Mouse (Mus musculus): ENCODE results near the gene Psma3. TPM values are rescaled to one million over a fixed set of nuclear protein-coding genes. Genes with fewer than 3 reads are reported as not detected.

The Psma3 gene
- polyA plus RNA-seq, 1 experiment from 2014 or later = 555 TPM

DNA sequence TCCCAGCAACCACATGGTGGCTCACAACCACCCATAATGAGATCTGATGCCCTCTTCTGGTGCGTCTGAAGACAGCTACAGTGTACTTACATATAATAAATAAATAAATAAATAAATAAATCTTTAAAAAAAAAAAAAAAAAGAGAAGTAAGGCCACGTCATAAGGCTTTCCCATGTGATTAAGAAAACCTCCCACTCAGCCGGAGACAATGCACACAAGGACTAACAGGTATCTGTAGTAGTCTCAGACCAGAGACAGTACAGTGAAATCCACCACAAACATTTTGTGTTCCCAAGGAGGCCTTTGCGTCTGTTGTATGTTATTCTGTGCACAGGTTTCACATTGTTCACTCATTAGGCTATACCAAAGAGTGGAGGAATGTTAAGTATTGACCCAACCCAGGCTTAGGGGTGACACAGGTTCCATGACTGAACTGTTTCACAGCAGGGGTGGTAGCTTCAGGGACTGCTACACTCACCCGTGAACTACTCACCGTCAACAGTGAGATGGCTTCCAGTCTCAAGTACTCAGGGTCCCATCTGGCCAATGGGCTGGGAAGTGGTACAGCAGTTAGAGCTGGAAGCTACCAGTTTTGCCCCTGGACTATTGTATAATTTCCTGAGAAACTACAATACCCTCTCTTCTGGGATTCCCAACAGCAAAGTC lies 29.5 kb downstream of the Psma3 start:
- no peak for ATAC-seq (ENCODE audit: insufficient number of reproducible peaks, low FRiP score, low TSS enrichment, low read depth)
- H3K4me1 ChIP-seq = 0 out of 2 replicates have a peak, but pooled peaks cover 5% of the 10 kb centered on the region
- no peak overlapping the region for H3K27ac ChIP-seq (replicated peaks)
- no peak overlapping the region for H3K4me2 ChIP-seq (replicated peaks)
- H3K27me3 ChIP-seq = no peaks in the 10 kb centered on the region
- WGBS = 86% methylated on average over 5 of the region's 6 CpGs
- no peaks in the 10 kb centered on the region for H3K9me3 ChIP-seq (replicated peaks)
- H3K36me3 ChIP-seq = peaks cover 44% of the 10 kb centered on the region
- no peak overlapping the region for H3K9ac ChIP-seq
- no peak overlapping the region for H3K4me3 ChIP-seq (replicated peaks)

- H3K4me3 ChIP-seq (replicated peaks) = no peak overlapping the region
- no peak overlapping the region for H3K27ac ChIP-seq (replicated peaks)
- H3K9me3 ChIP-seq (replicated peaks) = no peaks in the 10 kb centered on the region
- ATAC-seq (ENCODE audit: insufficient number of reproducible peaks, low FRiP score, low TSS enrichment, low read depth) = no peak
- peaks cover 51% of the 10 kb centered on the region for H3K36me3 ChIP-seq
- H3K9ac ChIP-seq = no peak overlapping the region
- no peak overlapping the region for H3K4me2 ChIP-seq (replicated peaks)
- WGBS = 92% methylated on average over 6 of the region's 6 CpGs
- no peaks in the 10 kb centered on the region for H3K27me3 ChIP-seq
- H3K4me1 ChIP-seq = no peaks in the 10 kb centered on the region
Observed at GRCm38 (mm10) chr12:71006141-71006540, 31.7 kb downstream of the Psma3 start.

DNA sequence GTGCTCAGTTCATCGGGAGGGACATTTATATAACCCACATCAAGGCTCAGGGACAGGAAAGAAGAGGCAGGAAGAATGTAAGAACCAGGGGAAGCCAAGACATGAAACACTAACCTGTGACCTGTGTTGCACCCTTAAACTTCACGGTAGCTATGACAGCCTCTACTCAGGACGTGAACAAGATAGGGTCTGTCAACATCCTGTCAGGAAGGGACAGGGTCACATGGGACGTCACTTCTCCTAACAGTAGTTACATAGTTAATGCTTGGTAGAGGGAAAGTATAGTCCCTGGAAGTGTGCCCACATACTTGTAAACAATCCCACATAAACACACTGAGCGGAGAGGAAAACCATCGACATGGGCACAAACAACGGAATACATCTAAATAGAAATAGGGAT lies 32.5 kb downstream of the Psma3 start:
- WGBS = 81% methylated on average over 7 of the region's 7 CpGs
- Histone ChIP-seq H3K9ac (no peak overlapping the region), H3K9me3 (replicated peaks) (no peaks in the 10 kb centered on the region), H3K27ac (replicated peaks) (no peak overlapping the region), H3K36me3 (peaks cover 52% of the 10 kb centered on the region), H3K4me1 (peaks cover 3% of the 10 kb centered on the region; the same call in 1 of the 2 replicates), H3K27me3 (no peaks in the 10 kb centered on the region), H3K4me2 (replicated peaks) (no peak overlapping the region), H3K4me3 (replicated peaks) (no peak overlapping the region)
- no peak for ATAC-seq (ENCODE audit: insufficient number of reproducible peaks, low FRiP score, low TSS enrichment, low read depth)

GRCm38 (mm10) chr12:71009769-71010168 lies 35.3 kb downstream of the Psma3 start:
- H3K36me3 ChIP-seq = peaks cover 45% of the 10 kb centered on the region
- no peak overlapping the region for H3K4me2 ChIP-seq (replicated peaks)
- no peak overlapping the region for H3K9ac ChIP-seq
- no peaks in the 10 kb centered on the region for H3K9me3 ChIP-seq (replicated peaks)
- H3K27me3 ChIP-seq = no peaks in the 10 kb centered on the region
- no peak for ATAC-seq (ENCODE audit: insufficient number of reproducible peaks, low FRiP score, low TSS enrichment, low read depth)
- H3K4me1 ChIP-seq = peaks cover 20% of the 10 kb centered on the region
- WGBS = 47% methylated on average over 4 of the region's 4 CpGs
- H3K4me3 ChIP-seq (replicated peaks) = no peak overlapping the region
- H3K27ac ChIP-seq (replicated peaks) = no peak overlapping the region

DNA sequence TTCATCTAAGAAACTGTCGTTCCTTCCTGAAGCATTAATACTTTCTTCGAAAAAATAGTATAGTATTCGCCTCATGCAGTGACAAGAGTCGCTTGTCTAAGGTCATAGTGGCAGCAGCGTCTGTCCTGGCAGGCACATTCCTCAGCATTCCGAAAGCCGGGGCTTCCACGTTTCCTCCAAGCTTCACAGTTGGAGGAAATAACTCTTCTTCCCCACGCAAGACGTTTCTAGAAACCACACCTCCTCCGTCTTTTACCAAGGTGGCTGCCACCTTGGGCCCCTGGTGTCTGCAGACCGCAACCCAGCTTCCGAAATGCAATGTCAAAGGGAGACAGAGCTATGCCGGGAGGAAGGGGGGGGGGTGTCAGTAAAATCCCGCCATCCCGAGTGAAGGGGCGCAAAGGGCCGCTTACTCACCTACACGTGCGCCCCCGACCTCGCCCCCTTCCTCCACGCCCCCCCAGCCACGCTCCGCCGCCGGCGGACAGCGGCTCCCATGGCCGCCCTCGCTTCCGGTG lies 40.5 kb downstream of the Psma3 start:
- peaks cover 20% of the 10 kb centered on the region for H3K4me1 ChIP-seq
- no peaks in the 10 kb centered on the region for H3K27me3 ChIP-seq
- peak overlapping the region; percentile 100 for H3K4me3 ChIP-seq (replicated peaks)
- ATAC-seq (ENCODE audit: insufficient number of reproducible peaks, low FRiP score, low TSS enrichment, low read depth) = peak; percentile 52
- WGBS = under 1% methylated on average over 32 of the region's 32 CpGs
- H3K9me3 ChIP-seq (replicated peaks) = no peaks in the 10 kb centered on the region
- H3K9ac ChIP-seq = peak overlapping the region; percentile 54
- peaks cover 15% of the 10 kb centered on the region for H3K36me3 ChIP-seq
- H3K27ac ChIP-seq (replicated peaks) = peak overlapping the region; percentile 98
- peak overlapping the region; percentile 66 for H3K4me2 ChIP-seq (replicated peaks)

- peak within 1 kb of the TSS; percentile 91 for H3K9ac ChIP-seq
- H3K27ac ChIP-seq (replicated peaks) = peak within 1 kb of the TSS; percentile 98
- H3K36me3 ChIP-seq = peaks cover 15% of the 10 kb centered on the region; the same call in 1 of the 2 replicates
- no peaks in the 10 kb centered on the region for H3K27me3 ChIP-seq
- peak; percentile 99 for ATAC-seq (ENCODE audit: insufficient number of reproducible peaks, low FRiP score, low TSS enrichment, low read depth)
- no peaks in the 10 kb centered on the region for H3K9me3 ChIP-seq (replicated peaks)
- WGBS = 0% methylated on average over 61 of the region's 61 CpGs
- peak within 1 kb of the TSS; percentile 100 for H3K4me3 ChIP-seq (replicated peaks)
- H3K4me1 ChIP-seq = peaks cover 20% of the 10 kb centered on the region
- peak within 1 kb of the TSS; percentile 66 for H3K4me2 ChIP-seq (replicated peaks)
Observed at GRCm38 (mm10) chr12:71015363-71016210, 41.2 kb downstream of the Psma3 start, which contains the start of gene Arid4a. Gene Arid4a, plus strand, starts transcription at chr12:71015990.

- WGBS = under 1% methylated on average over 32 of the region's 33 CpGs
- H3K9ac ChIP-seq = peak overlapping the region; percentile 91
- peak overlapping the region; percentile 98 for H3K27ac ChIP-seq (replicated peaks)
- peak overlapping the region; percentile 100 for H3K4me3 ChIP-seq (replicated peaks)
- H3K4me1 ChIP-seq = peaks cover 20% of the 10 kb centered on the region
- peaks cover 21% of the 10 kb centered on the region for H3K36me3 ChIP-seq
- no peak for ATAC-seq (ENCODE audit: insufficient number of reproducible peaks, low FRiP score, low TSS enrichment, low read depth)
- H3K9me3 ChIP-seq (replicated peaks) = no peaks in the 10 kb centered on the region
- H3K27me3 ChIP-seq = no peaks in the 10 kb centered on the region
- H3K4me2 ChIP-seq (replicated peaks) = peak overlapping the region; percentile 60
Observed at GRCm38 (mm10) chr12:71016211-71016502, 41.7 kb downstream of the Psma3 start.

GRCm38 (mm10) chr12:71016503-71017241 lies 42.3 kb downstream of the Psma3 start:
- no peaks in the 10 kb centered on the region for H3K9me3 ChIP-seq (replicated peaks)
- H3K9ac ChIP-seq = peak overlapping the region; percentile 91
- H3K4me3 ChIP-seq (replicated peaks) = peak overlapping the region; percentile 100
- 1% methylated on average over 50 of the region's 82 CpGs for WGBS
- H3K4me1 ChIP-seq = peaks cover 20% of the 10 kb centered on the region
- peak overlapping the region; percentile 60 for H3K4me2 ChIP-seq (replicated peaks)
- H3K27me3 ChIP-seq = no peaks in the 10 kb centered on the region
- peaks cover 21% of the 10 kb centered on the region for H3K36me3 ChIP-seq
- peak; percentile 25 for ATAC-seq (ENCODE audit: insufficient number of reproducible peaks, low FRiP score, low TSS enrichment, low read depth)
- H3K27ac ChIP-seq (replicated peaks) = peak overlapping the region; percentile 98

DNA sequence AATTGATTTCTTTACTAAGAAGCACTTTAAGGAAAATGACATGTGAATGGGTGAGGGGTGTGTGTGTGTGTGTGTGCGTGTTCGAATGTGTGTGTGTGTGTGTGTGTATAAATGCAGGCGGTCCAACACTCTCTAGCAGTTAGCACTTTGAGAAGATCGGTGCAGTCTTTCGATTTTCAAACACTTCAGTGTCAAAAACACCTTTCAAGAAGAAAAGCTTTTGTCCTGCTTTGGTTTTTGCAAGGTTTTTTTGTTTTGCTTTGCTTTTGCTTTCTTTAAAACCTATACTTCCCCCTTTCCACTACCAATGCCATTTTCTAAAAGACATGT lies 42.8 kb downstream of the Psma3 start:
- 3% methylated on average over 5 of the region's 5 CpGs for WGBS
- no peak for ATAC-seq (ENCODE audit: insufficient number of reproducible peaks, low FRiP score, low TSS enrichment, low read depth)

DNA sequence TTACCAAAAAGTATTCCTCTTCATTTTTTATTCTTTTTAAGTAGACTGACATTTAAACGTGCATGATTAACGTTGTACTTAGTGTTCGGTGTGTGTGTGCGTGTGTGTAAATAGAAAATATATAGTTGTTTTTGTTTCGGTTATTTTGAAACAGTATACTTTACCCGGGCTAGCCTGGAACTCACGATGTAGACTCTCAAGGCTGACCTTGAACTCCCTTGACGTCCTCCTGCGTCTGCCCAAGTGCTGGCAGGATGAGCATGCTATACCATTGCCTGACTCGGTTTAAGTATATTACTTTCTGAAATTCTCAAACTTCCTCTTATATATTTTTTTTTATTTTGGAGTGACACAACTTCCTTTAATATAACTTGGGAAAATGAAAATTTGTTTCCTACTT lies 43.4 kb downstream of the Psma3 start:
- no peaks in the 10 kb centered on the region for H3K27me3 ChIP-seq
- no peak for ATAC-seq (ENCODE audit: insufficient number of reproducible peaks, low FRiP score, low TSS enrichment, low read depth)
- H3K36me3 ChIP-seq = peaks cover 20% of the 10 kb centered on the region
- H3K27ac ChIP-seq (replicated peaks) = no peak overlapping the region
- no peaks in the 10 kb centered on the region for H3K9me3 ChIP-seq (replicated peaks)
- 75% methylated on average over 10 of the region's 10 CpGs for WGBS
- H3K4me1 ChIP-seq = peaks cover 11% of the 10 kb centered on the region
- peak overlapping the region; percentile 60 for H3K4me2 ChIP-seq (replicated peaks)
- no peak overlapping the region for H3K9ac ChIP-seq
- peak overlapping the region; percentile 100; the same call in 1 of the 2 replicates for H3K4me3 ChIP-seq (replicated peaks)

More for the DNA sequence above, 42.8 kb downstream of the Psma3 start:
- H3K36me3 ChIP-seq = peaks cover 17% of the 10 kb centered on the region
- H3K4me3 ChIP-seq (replicated peaks) = peak overlapping the region; percentile 100
- peak overlapping the region; percentile 98 for H3K27ac ChIP-seq (replicated peaks)
- no peaks in the 10 kb centered on the region for H3K9me3 ChIP-seq (replicated peaks)
- H3K4me2 ChIP-seq (replicated peaks) = peak overlapping the region; percentile 60
- H3K9ac ChIP-seq = peak overlapping the region; percentile 91; the same call in 1 of the 2 replicates
- peaks cover 14% of the 10 kb centered on the region for H3K4me1 ChIP-seq
- no peaks in the 10 kb centered on the region for H3K27me3 ChIP-seq

- 87% methylated on average over 8 of the region's 8 CpGs for WGBS
- no peaks in the 10 kb centered on the region for H3K27me3 ChIP-seq
- no peak overlapping the region for H3K27ac ChIP-seq (replicated peaks)
- no peak overlapping the region for H3K9ac ChIP-seq
- no peak overlapping the region for H3K4me3 ChIP-seq (replicated peaks)
- H3K36me3 ChIP-seq = peaks cover 33% of the 10 kb centered on the region
- no peak for ATAC-seq (ENCODE audit: insufficient number of reproducible peaks, low FRiP score, low TSS enrichment, low read depth)
- H3K4me2 ChIP-seq (replicated peaks) = no peak overlapping the region
- H3K9me3 ChIP-seq (replicated peaks) = no peaks in the 10 kb centered on the region
- H3K4me1 ChIP-seq = peaks cover 1% of the 10 kb centered on the region
Observed at GRCm38 (mm10) chr12:71019211-71019610, 44.8 kb downstream of the Psma3 start.
